Mouse (Mus musculus) C2C12 (cell line): Measurements from ENCODE around the gene Fignl1. TPM values are rescaled to one million over a fixed set of nuclear protein-coding genes. Genes with fewer than 3 reads are reported as not detected.

Experiments
- H3K27me3 ChIP-seq: one replicate; pipeline ENCODE4 v1.6.1; 2011; ENCODE audit not compliant: control insufficient read depth, insufficient read depth, insufficient read length
- H3K36me3 ChIP-seq: one replicate; pipeline ENCODE4 v1.6.1; 2011; ENCODE audit not compliant: control insufficient read depth, insufficient read depth
- H3K4me3 ChIP-seq: one replicate; pipeline ENCODE4 v1.5.1; 2011; ENCODE audit warnings: mild to moderate bottlenecking, control low read depth; ENCODE audit not compliant: poor library complexity, insufficient read depth, severe bottlenecking
- H3K79me2 ChIP-seq: one replicate; pipeline ENCODE4 v1.6.1; 2011; ENCODE audit not compliant: control insufficient read depth, insufficient read depth
- H3K79me3 ChIP-seq: one replicate; pipeline ENCODE4 v1.6.1; 2011; ENCODE audit warnings: low read depth, control low read depth
- H3ac ChIP-seq: one replicate; pipeline ENCODE3; 2011; ENCODE audit warnings: low read depth; ENCODE audit not compliant: control insufficient read depth, insufficient read length
- CEBPB ChIP-seq: IDR thresholded peaks from one replicate; pipeline ENCODE4 v1.6.1; 2011; ENCODE audit warnings: low read depth, mild to moderate bottlenecking, control low read depth, moderate library complexity
- CTCF ChIP-seq: IDR thresholded peaks from one replicate; pipeline ENCODE4 v1.5.1; 2011; ENCODE audit not compliant: control insufficient read depth, insufficient read depth, insufficient read length
- FOSL1 ChIP-seq: IDR thresholded peaks from one replicate; pipeline ENCODE4 v1.8.0; 2011; ENCODE audit warnings: mild to moderate bottlenecking, low read length; ENCODE audit not compliant: poor library complexity, insufficient read depth, severe bottlenecking
- MAX ChIP-seq: IDR thresholded peaks from one replicate; pipeline ENCODE4 v1.6.1; 2011; ENCODE audit warnings: mild to moderate bottlenecking, control low read depth
- MYOD1 ChIP-seq: IDR thresholded peaks from one replicate; pipeline ENCODE4 v1.6.1; 2011; ENCODE audit warnings: low read depth; ENCODE audit not compliant: control insufficient read depth, insufficient read length
- MYOG ChIP-seq: IDR thresholded peaks from one replicate; pipeline ENCODE4 v1.6.1; 2011; ENCODE audit not compliant: control insufficient read depth, insufficient read length; ENCODE audit errors: extremely low read depth
- USF1 ChIP-seq: IDR thresholded peaks from one replicate; pipeline ENCODE4 v1.6.1; 2011; ENCODE audit warnings: low read depth, mild to moderate bottlenecking, control low read depth, moderate library complexity
- polyA plus RNA-seq: library from polyadenylated mRNA; unstranded; fragments of >200 nt; fragmentation: generic; extraction: Trizol; gene quantifications from one replicate; pipeline ENCODE4 v1.2.1, GENCODE M21; 2012; ENCODE audit warnings: missing spikeins

Fignl1 gene
- polyA plus RNA-seq, 1 experiment, result 19.3 TPM

- H3K79me3 ChIP-seq, result no peaks in the 10 kb centered on the region
- no peak overlapping the region for H3ac ChIP-seq
- no peak overlapping the region for H3K4me3 ChIP-seq
- peaks cover 5% of the 10 kb centered on the region for H3K27me3 ChIP-seq
- no peaks in the 10 kb centered on the region for H3K36me3 ChIP-seq
- H3K79me2 ChIP-seq, result no peaks in the 10 kb centered on the region
- TF ChIP-seq MAX, result no peak
- no peak for TF ChIP-seq FOSL1
- no peak for TF ChIP-seq CEBPB
- TF ChIP-seq CTCF, result no peak
- TF ChIP-seq USF1, result no peak
- TF ChIP-seq MYOG, result no peak
- no peak for TF ChIP-seq MYOD1
Observed at GRCm38 (mm10) chr11:11766736-11767135, 42.0 kb downstream of the Fignl1 start.

- TF ChIP-seq FOSL1 (no peak), MAX (no peak), USF1 (no peak), CEBPB (no peak), CTCF (no peak), MYOD1 (no peak), MYOG (no peak)
- H3ac ChIP-seq, result no peak overlapping the region
- H3K4me3 ChIP-seq, result no peak overlapping the region
- no peaks in the 10 kb centered on the region for H3K79me2 ChIP-seq
- no peaks in the 10 kb centered on the region for H3K79me3 ChIP-seq
- H3K27me3 ChIP-seq, result peaks cover 5% of the 10 kb centered on the region
- H3K36me3 ChIP-seq, result no peaks in the 10 kb centered on the region
Observed at GRCm38 (mm10) chr11:11766105-11766504, 42.7 kb downstream of the Fignl1 start.

- peaks cover 5% of the 10 kb centered on the region for H3K27me3 ChIP-seq
- no peak for TF ChIP-seq MYOD1
- TF ChIP-seq FOSL1, result no peak
- TF ChIP-seq CTCF, result no peak
- TF ChIP-seq MAX, result no peak
- no peak for TF ChIP-seq CEBPB
- no peak for TF ChIP-seq MYOG
- no peak for TF ChIP-seq USF1
- no peaks in the 10 kb centered on the region for H3K79me2 ChIP-seq
- no peaks in the 10 kb centered on the region for H3K79me3 ChIP-seq
- no peak overlapping the region for H3K4me3 ChIP-seq
- no peak overlapping the region for H3ac ChIP-seq
- H3K36me3 ChIP-seq, result no peaks in the 10 kb centered on the region
Observed at GRCm38 (mm10) chr11:11765414-11765813, 43.3 kb downstream of the Fignl1 start.

- no peaks in the 10 kb centered on the region for H3K27me3 ChIP-seq
- no peak overlapping the region for H3ac ChIP-seq
- TF ChIP-seq USF1 (no peak), FOSL1 (no peak), MYOD1 (no peak), MYOG (no peak), CEBPB (no peak), MAX (no peak), CTCF (no peak)
- no peaks in the 10 kb centered on the region for H3K79me2 ChIP-seq
- no peaks in the 10 kb centered on the region for H3K36me3 ChIP-seq
- no peak overlapping the region for H3K4me3 ChIP-seq
- H3K79me3 ChIP-seq, result no peaks in the 10 kb centered on the region
Observed at GRCm38 (mm10) chr11:11763211-11763666, 45.5 kb downstream of the Fignl1 start.

GRCm38 (mm10) chr11:11758883-11759282 lies 49.9 kb downstream of the Fignl1 start:
- Histone ChIP-seq H3K27me3 (peaks cover 3% of the 10 kb centered on the region), H3K4me3 (no peak overlapping the region), H3ac (no peak overlapping the region), H3K79me3 (no peaks in the 10 kb centered on the region), H3K79me2 (no peaks in the 10 kb centered on the region), H3K36me3 (no peaks in the 10 kb centered on the region)
- TF ChIP-seq MYOG (no peak), USF1 (no peak), CEBPB (no peak), FOSL1 (no peak), CTCF (no peak)

GRCm38 (mm10) chr11:11758121-11758520 lies 50.6 kb downstream of the Fignl1 start:
- H3K79me3 ChIP-seq, result no peaks in the 10 kb centered on the region
- no peaks in the 10 kb centered on the region for H3K79me2 ChIP-seq
- no peak overlapping the region for H3K4me3 ChIP-seq
- H3K27me3 ChIP-seq, result peaks cover 3% of the 10 kb centered on the region
- H3K36me3 ChIP-seq, result no peaks in the 10 kb centered on the region
- no peak overlapping the region for H3ac ChIP-seq
- TF ChIP-seq CTCF, result no peak
- TF ChIP-seq MAX, result no peak
- TF ChIP-seq CEBPB, result no peak
- TF ChIP-seq FOSL1, result no peak
- TF ChIP-seq MYOG, result no peak
- TF ChIP-seq MYOD1, result no peak
- no peak for TF ChIP-seq USF1
